Mouse (Mus musculus): Measurements from ENCODE around the gene Tmem52b.
A peak's percentile ranks its signal among the peaks of the same experiment; 100 is the strongest.

Gene Tmem52b

GRCm38 (mm10) chr6:129532556-129532941, 20.2 kb downstream of the Tmem52b start:
- peak; percentile 77 to 84 for DNase-seq

GRCm38 (mm10) chr6:129532942-129533860, 20.8 kb downstream of the Tmem52b start, which contains the start of gene Gabarapl1:
Gene Gabarapl1, plus strand, starts transcription at chr6:129533160.
- DNase-seq, result peak; percentile 86 to 88

- no peak for DNase-seq
Measured at GRCm38 (mm10) chr6:129534057-129534456, 21.7 kb downstream of the Tmem52b start.

GRCm38 (mm10) chr6:129534627-129535190, 22.4 kb downstream of the Tmem52b start:
- DNase-seq, result peak; percentile 24 to 28

GRCm38 (mm10) chr6:129535723-129536122, 23.4 kb downstream of the Tmem52b start:
- DNase-seq, result peak in 1 of 2 experiments; percentile 20

- no peak for DNase-seq
Measured at GRCm38 (mm10) chr6:129538555-129538954, 26.2 kb downstream of the Tmem52b start.

- DNase-seq, result no peak
Measured at GRCm38 (mm10) chr6:129541931-129542330, 29.6 kb downstream of the Tmem52b start.

GRCm38 (mm10) chr6:129542540-129542939, 30.2 kb downstream of the Tmem52b start:
- DNase-seq, result no peak

GRCm38 (mm10) chr6:129543709-129544606, 31.6 kb downstream of the Tmem52b start:
- DNase-seq, result peak; percentile 56 to 65

- no peak for DNase-seq
Measured at GRCm38 (mm10) chr6:129547277-129547676, 34.9 kb downstream of the Tmem52b start.

- no peak for DNase-seq
Measured at GRCm38 (mm10) chr6:129548009-129548408, 35.7 kb downstream of the Tmem52b start.

GRCm38 (mm10) chr6:129557298-129558023, 45.1 kb downstream of the Tmem52b start:
- DNase-seq, result no peak

- peak; percentile 46 to 63 for DNase-seq
Measured at GRCm38 (mm10) chr6:129558946-129559640, 46.7 kb downstream of the Tmem52b start.

- DNase-seq, result no peak
Measured at GRCm38 (mm10) chr6:129559641-129560027, 47.3 kb downstream of the Tmem52b start.

- DNase-seq, result no peak
Measured at GRCm38 (mm10) chr6:129565257-129565656, 52.9 kb downstream of the Tmem52b start.

Data from lung, adult 18-20 months (tissue).